Comparison of ENCODE assay signal across 8 mouse cellular contexts in the genomic region with DNA sequence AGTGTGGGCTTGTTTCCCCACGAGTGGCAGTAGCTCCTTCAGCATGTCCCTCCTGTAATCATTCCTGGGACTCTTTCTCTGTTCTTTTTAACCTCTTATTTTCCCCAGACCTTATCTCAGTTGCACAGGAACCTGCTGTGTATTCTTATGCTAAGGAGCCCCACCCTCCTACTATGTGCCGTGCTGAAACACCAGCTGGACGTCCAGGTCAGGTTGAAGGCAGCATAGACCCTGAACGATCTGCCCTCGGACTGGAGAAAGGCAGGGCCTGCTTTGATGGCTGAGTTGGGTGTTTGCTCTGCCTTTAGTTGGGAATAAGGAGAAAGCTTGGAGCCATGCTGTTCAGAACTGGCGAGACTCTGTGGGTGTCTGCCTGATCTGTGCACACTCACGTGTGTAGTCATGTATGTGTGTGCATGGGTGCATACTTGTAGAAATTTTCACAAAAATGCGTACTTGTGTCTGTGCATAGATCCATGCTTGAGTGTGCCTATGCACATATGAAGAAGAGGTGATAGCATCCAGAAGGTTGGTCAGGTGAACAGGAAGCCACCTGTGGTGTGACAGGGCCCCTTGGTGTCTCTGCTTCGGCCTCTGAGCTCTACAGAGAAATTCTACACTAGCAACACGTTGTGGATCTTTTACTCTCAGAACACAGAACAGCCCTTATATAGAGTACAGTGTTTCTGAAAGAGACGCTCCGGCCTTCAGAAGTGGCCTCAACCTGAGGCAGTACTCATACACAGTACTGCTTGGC.
"Had no signal": no experiment of that assay in that cellular context is flagged by ENCODE, and none has a peak within 500 bp of the region (broad histone marks: within the 10 kb centered on the region; RNA-seq: fewer than 3 reads in every experiment).

No protein-coding gene starts in this region.

- DNase-seq: kidney, postnatal 25 days; left cerebral cortex, postnatal 4 days; liver, postnatal 0 days; lung, embryonic 14.5 days; retina, postnatal 1 day; right cerebral cortex, postnatal 25 days; spleen, adult 18-20 months; thymus, postnatal 25 days had no signal
